Mouse (Mus musculus) T-cell, adult 66 days (primary cell): ENCODE measurements around the gene Hpse. TPM values are rescaled to one million over a fixed set of nuclear protein-coding genes. Genes with fewer than 3 reads are reported as not detected.

Source experiments
- total RNA-seq, 2 experiments: library from RNA; stranded (reverse); gene quantifications; 3 replicates in 1 of 2; 4 replicates in 1 of 2; pipeline ENCODE4 v1.2.4; 2023

The Hpse gene
- 1 to 10 TPM; 1.4 to 2.2 TPM for total RNA-seq

GRCm38 (mm10) chr5:100719235-100720088 lies at the start of gene Hpse:
TSS of gene Hpse (minus strand) at chr5:100719716.

GRCm38 (mm10) chr5:100674711-100675376 lies 44.7 kb downstream of the Hpse start, which contains the start of gene Coq2:
TSS of gene Coq2 (minus strand) at chr5:100675140.

Other genes with a start within 250 kb of the Hpse start
- 10 to 100 TPM; 20.0 to 26.2 TPM for gene Lin54, start 219.1 kb downstream of the Hpse start, total RNA-seq
- gene Cops4, start 201.4 kb downstream of the Hpse start, total RNA-seq = 10 to 100 TPM; 63.7 to 71.0 TPM
- gene Plac8, start 147.5 kb downstream of the Hpse start, total RNA-seq = 10 to 100 TPM; 35.9 to 78.5 TPM
- 10 to 100 TPM; 36.6 to 37.5 TPM for gene Coq2, start 44.6 kb downstream of the Hpse start, total RNA-seq
- gene Helq, start 78.9 kb upstream of the Hpse start, total RNA-seq = 10 to 100 TPM; 20.3 to 33.8 TPM
- 10 to 100 TPM; 65.3 to 68.5 TPM for gene Mrps18c, start 78.9 kb upstream of the Hpse start, total RNA-seq
- 10 to 100 TPM; 13.3 to 18.6 TPM for gene Abraxas1, start 101.2 kb upstream of the Hpse start, total RNA-seq
- gene Gpat3, start 126.0 kb upstream of the Hpse start, total RNA-seq = 1 to 10 TPM in 1 of 2 experiments, under 1 TPM in 1; 0.50 to 1.5 TPM